Mouse (Mus musculus) NIH3T3 (cell line): ENCODE results near the gene Mars.

ENCODE experiments used
- DNase-seq: peaks from one replicate; pipeline ENCODE4 v3.0.0-alpha.2; 2012; ENCODE audit warnings: low read depth

Gene Mars

GRCm38 (mm10) chr10:127262548-127263398 is 48.8 kb downstream of the Mars start, which contains the start of gene Kif5a:
Kif5a (minus strand) TSS chr10:127263348.
- DNase-seq: no peak

- DNase-seq: no peak
Measured at GRCm38 (mm10) chr10:127261706-127262547, 49.7 kb downstream of the Mars start.

GRCm38 (mm10) chr10:127258489-127258888 is 53.1 kb downstream of the Mars start:
- DNase-seq: no peak

- no peak for DNase-seq
Measured at GRCm38 (mm10) chr10:127257790-127258189, 53.8 kb downstream of the Mars start.

- DNase-seq: peak; percentile 91
Measured at GRCm38 (mm10) chr10:127255625-127256345, 55.8 kb downstream of the Mars start.

- DNase-seq: no peak
Measured at GRCm38 (mm10) chr10:127250810-127251209, 60.8 kb downstream of the Mars start.
